Mouse (Mus musculus): ENCODE results near the gene Rfc5. TPM values are rescaled to one million over a fixed set of nuclear protein-coding genes. Genes with fewer than 3 reads are reported as not detected.
"Not testable (repeated sequence)": the region's sequence is repeated elsewhere in the genome, so short reads cannot be mapped to it uniquely, and the experiment has no call there.

The Rfc5 gene
- total RNA-seq, 2 experiments from 2014 or later: 18.0 to 23.5 TPM

- intact Hi-C loops (cut with DNase I): no loop called here
- peak in 1 of 2 experiments; percentile 87 for DNase-seq (ENCODE audit: extremely low spot score in 1 of 2, low spot score in 2 of 2)
Observed at GRCm38 (mm10) chr5:117356365-117357128, 32.3 kb downstream of the Rfc5 start.

- DNase-seq (ENCODE audit: extremely low spot score in 1 of 2, low spot score in 2 of 2): no peak
- intact Hi-C loops (cut with DNase I): no loop called here
Observed at GRCm38 (mm10) chr5:117355648-117356303, 33.1 kb downstream of the Rfc5 start.

GRCm38 (mm10) chr5:117354121-117354520 lies 34.7 kb downstream of the Rfc5 start:
- intact Hi-C loops (cut with DNase I): no loop called here

GRCm38 (mm10) chr5:117348279-117348678 lies 40.6 kb downstream of the Rfc5 start:
- intact Hi-C loops (cut with DNase I): no loop called here
- peak in 1 of 2 experiments; percentile 88 for DNase-seq (ENCODE audit: extremely low spot score in 1 of 2, low spot score in 2 of 2)

More at GRCm38 (mm10) chr5:117354121-117354520, 34.7 kb downstream of the Rfc5 start:
- DNase-seq (ENCODE audit: extremely low spot score in 1 of 2, low spot score in 2 of 2): no peak

GRCm38 (mm10) chr5:117347838-117348237 lies 41.0 kb downstream of the Rfc5 start:
- intact Hi-C loops (cut with DNase I): no loop called here
- DNase-seq (ENCODE audit: extremely low spot score in 1 of 2, low spot score in 2 of 2): no peak

- DNase-seq (ENCODE audit: extremely low spot score in 1 of 2, low spot score in 2 of 2): no peak
- intact Hi-C loops (cut with DNase I): no loop called here
Observed at GRCm38 (mm10) chr5:117347011-117347410, 41.8 kb downstream of the Rfc5 start.

GRCm38 (mm10) chr5:117346281-117346680 lies 42.6 kb downstream of the Rfc5 start:
- DNase-seq (ENCODE audit: extremely low spot score in 1 of 2, low spot score in 2 of 2): no peak
- intact Hi-C loops (cut with DNase I): no loop called here

GRCm38 (mm10) chr5:117345432-117345976 lies 43.3 kb downstream of the Rfc5 start:
- DNase-seq (ENCODE audit: extremely low spot score in 1 of 2, low spot score in 2 of 2): no peak
- intact Hi-C loops (cut with DNase I): no loop called here

- DNase-seq (ENCODE audit: extremely low spot score in 1 of 2, low spot score in 2 of 2); intact Hi-C loops (cut with DNase I): not testable (repeated sequence)
Observed at GRCm38 (mm10) chr5:117344496-117344895, 44.4 kb downstream of the Rfc5 start.

- DNase-seq (ENCODE audit: extremely low spot score in 1 of 2, low spot score in 2 of 2): no peak
- intact Hi-C loops (cut with DNase I): no loop called here
Observed at GRCm38 (mm10) chr5:117341896-117342295, 47.0 kb downstream of the Rfc5 start.

GRCm38 (mm10) chr5:117340081-117340480 lies 48.8 kb downstream of the Rfc5 start:
- intact Hi-C loops (cut with DNase I): no loop called here
- no peak for DNase-seq (ENCODE audit: extremely low spot score in 1 of 2, low spot score in 2 of 2)

GRCm38 (mm10) chr5:117338503-117338902 lies 50.3 kb downstream of the Rfc5 start:
- intact Hi-C loops (cut with DNase I): no loop called here
- DNase-seq (ENCODE audit: extremely low spot score in 1 of 2, low spot score in 2 of 2): no peak

GRCm38 (mm10) chr5:117337999-117338398 lies 50.8 kb downstream of the Rfc5 start:
- intact Hi-C loops (cut with DNase I): no loop called here

GRCm38 (mm10) chr5:117330457-117330856 lies 58.4 kb downstream of the Rfc5 start:
- no peak for DNase-seq (ENCODE audit: extremely low spot score in 1 of 2, low spot score in 2 of 2)
- intact Hi-C loops (cut with DNase I): no loop called here

More at GRCm38 (mm10) chr5:117337999-117338398, 50.8 kb downstream of the Rfc5 start:
- no peak for DNase-seq (ENCODE audit: extremely low spot score in 1 of 2, low spot score in 2 of 2)

Other genes starting within 250 kb of the Rfc5 start
- gene Pebp1, start 101.4 kb downstream of the Rfc5 start, total RNA-seq (2021): 100 to 1,000 TPM; 838 to 843 TPM
- 1 to 10 TPM; 2.0 to 2.2 TPM for gene Vsig10, start 70.0 kb downstream of the Rfc5 start, total RNA-seq (2021)
- 100 to 1,000 TPM; 462 to 490 TPM for gene Wsb2, start 31.7 kb downstream of the Rfc5 start, total RNA-seq (2021)
- gene Ksr2, start 25.0 kb upstream of the Rfc5 start, total RNA-seq (2021): 10 to 100 TPM; 31.3 to 32.5 TPM